Mouse (Mus musculus) liver (tissue): ENCODE results near the gene Nipa1.
A peak's percentile ranks its signal among the peaks of the same experiment; 100 is the strongest.

Experiments used
- DNase-seq: peaks from one replicate; pipeline ENCODE4 v3.0.0-alpha.2; 2020; ENCODE audit warnings: mixed read lengths

Nipa1 gene

DNA sequence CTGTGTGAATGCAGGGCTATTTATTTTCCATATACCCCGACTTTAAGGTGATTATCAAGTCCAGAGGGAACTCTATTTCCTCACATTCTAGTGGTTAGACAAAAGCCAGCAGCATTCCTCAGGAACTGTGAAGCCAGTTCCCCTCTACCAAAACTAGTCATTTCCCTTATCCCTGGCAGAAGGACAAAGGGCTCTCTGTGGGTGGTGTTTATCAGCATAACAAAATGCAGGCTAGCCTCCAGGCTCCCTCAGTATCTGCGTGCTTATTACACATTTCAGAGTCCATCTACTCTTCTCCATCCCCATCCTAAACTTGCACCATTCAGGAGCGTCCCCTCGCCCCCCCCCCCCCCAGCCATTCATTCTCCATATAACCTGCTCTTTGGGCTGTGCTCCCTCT is 20.8 kb downstream of the Nipa1 start:
- DNase-seq: no peak

DNA sequence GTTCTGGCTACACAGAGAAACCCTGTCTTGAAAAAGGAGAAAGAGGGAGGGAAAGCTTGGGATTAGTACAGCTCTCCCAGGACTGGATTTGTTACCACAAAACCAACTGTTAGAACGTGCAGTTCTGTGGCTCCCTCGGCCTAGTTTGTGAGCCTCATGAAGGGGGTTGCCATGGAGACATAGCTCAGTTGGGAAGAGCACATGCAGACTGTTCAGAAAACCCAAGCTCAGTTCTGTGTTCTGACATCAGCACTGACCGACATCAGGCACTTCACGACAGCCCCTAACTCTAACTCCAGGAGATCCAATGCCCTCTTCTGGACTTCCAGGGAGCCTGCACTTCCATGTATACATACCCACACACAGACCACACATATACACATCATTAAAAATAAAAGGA is 24.7 kb downstream of the Nipa1 start:
- DNase-seq: no peak

DNA sequence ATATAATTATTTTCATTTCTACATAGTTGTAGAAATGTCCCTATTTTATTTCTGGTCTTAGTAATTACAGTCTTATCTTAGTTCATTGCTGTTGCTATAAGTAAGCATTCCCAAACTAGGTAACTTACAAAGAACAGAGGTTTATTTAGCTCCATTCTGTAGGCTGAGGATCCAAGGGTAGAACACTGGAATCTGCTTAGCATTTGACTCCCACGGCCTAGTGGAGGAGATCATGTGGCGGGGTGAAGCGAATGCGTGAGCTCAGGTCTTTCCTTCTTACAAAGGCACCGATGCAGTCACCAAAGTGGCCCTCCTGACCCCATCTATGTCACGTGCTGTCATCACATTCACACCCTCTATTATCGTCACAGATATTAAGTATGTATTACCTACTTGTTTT is 27.9 kb downstream of the Nipa1 start:
- DNase-seq: no peak

- no peak for DNase-seq
Observed at GRCm38 (mm10) chr7:55991129-55991528, 28.6 kb downstream of the Nipa1 start.

DNA sequence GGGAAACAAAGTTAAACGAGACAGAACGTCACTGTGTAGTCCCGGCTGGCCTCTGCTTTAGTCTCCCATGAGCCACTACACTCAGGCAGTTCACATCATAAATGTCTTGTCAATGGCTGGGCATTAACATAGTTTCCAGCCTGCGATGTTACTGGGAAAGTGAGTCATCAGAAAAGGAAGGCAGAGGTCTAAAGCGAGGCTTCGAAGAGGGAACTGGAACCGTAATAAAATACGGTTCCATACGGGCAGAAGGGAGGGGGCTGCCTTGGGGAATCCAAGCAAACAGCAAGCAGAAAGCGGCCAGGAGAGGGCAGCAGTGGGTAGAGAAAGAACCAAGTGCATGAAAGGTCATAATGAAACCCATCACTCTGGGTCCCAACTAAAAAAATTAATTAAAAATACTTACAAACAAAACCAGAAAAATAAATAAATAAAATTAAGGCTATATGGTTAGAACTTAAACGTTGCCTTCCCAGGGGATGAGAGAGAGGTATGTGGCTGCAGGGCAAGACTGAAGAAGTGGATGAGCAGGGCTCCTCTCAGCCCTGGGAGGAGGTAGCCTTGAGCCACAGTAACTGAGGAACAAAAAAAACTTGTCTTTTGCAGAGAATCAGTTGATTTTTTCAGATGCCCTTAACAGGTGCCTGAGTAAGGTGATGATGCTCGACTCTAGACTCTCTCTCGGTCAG is 33.1 kb downstream of the Nipa1 start:
- DNase-seq: peak; percentile 86

DNA sequence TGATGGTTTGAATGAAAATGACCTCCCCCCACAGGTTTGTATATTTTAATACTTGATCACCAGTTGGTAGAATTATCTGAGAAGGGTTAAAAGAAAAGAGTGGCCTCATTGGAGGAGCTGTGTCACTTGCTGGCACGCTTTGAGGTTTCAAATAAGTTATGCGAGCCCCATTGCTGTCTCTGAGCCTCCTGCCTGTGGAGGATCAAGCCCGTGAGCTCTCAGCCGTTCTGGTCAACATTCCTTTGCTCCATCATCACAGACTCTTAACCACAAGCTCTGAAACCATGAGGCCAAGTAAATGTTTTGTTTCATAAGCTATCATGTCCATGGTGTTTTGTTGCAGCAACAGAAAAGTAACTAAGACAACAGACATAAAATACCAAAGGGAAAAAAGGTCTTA is 35.0 kb downstream of the Nipa1 start:
- DNase-seq: no peak

DNA sequence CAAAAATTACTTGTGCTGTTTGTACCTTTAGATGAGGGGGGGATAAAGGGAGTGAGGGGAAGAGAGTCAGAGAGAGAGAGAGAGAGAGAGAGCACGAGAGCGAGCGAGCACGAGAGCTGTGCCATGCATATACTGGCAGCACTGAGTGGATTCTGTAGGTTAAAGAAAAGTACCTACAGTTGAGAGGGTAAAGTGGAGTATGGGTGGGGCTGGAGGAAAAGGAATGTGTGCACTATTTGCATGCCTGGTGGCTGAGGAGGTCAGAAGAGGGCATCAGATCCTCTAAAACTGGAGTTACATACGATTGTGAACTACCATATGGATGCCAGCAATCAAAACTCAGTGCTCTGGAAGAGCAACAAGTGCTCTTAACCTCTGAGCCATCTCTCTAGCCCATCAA is 36.6 kb downstream of the Nipa1 start:
- DNase-seq: no peak

GRCm38 (mm10) chr7:55982010-55982700 is 37.6 kb downstream of the Nipa1 start:
- peak; percentile 70 for DNase-seq

DNA sequence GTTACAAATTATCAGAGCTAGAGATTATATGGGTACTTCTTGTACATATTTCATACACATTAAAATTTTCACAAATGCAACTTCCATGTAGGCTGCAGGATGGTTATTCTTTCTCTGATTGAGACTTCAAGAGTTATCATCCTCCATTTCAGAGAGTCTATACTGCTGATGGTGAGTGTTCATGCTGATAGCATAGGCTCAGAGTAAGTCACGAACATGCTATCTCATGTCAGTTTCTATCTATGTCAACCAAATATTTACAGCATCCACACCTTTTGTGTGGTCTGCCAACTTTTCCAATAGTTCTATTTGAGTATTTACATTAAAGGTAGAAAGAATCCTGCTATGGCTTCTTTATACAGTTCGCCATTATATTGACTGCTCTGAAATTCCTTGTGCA is 38.2 kb downstream of the Nipa1 start:
- DNase-seq: no peak

DNA sequence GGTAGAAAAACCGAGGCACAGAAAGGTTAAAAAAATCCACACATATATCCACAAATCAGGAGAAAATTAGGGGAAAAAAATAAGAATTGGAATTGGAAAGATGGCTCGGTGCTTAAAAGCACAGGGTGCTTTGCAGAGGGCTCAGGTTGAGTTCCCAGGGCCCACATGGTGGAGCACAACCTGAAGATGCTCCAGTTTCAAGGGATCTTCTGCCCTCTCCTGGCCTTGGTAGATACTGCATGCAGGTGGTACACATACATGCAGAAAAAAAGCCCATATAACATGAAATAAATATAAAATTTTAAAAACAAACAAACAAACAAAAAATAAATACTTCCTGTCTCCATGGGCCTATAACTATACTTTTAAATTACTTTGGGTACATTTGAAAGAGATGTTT is 45.3 kb downstream of the Nipa1 start:
- DNase-seq: peak; percentile 26

GRCm38 (mm10) chr7:55969415-55969814 is 50.3 kb downstream of the Nipa1 start:
- no peak for DNase-seq

DNA sequence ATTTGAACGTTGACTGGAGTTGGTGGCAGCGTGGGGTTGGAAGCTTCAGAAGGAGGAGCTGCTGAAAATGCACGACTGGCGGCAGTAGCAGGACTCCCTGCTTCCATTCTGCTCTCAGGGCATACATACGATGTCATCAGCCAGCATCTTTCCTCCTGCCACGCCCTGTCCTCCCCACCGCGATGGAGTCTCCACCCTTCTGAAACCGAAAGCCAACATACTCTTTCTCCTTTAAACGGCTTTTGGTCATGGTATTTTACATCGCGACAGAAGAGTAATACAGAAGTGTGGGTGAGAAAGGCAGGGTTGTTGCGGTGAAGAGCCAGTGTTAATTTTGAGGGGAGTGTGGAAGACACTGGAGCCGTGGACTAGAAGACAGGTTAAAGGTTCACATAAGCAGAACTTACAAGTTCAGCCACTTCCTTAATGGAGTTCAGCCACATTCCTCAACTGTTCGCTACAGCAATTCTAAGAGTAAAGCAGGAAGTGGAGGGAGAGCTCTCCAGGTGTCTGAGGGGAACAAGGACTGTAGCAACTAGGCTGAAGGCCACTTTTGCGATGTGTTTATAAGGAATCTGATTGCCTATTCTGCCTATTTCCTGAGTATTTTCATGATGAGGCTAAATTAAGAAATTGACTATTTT is 51.4 kb downstream of the Nipa1 start:
- DNase-seq: peak; percentile 80

GRCm38 (mm10) chr7:55966866-55967460 is 52.8 kb downstream of the Nipa1 start:
- no peak for DNase-seq

GRCm38 (mm10) chr7:55962004-55962908 is 57.5 kb downstream of the Nipa1 start, which contains the start of gene Nipa2:
Gene Nipa2 (minus strand): TSS chr7:55962476.
- peak; percentile 94 for DNase-seq

- DNase-seq: no peak
Observed at GRCm38 (mm10) chr7:55960506-55960905, 59.2 kb downstream of the Nipa1 start.

GRCm38 (mm10) chr7:55959801-55960200 is 60.0 kb downstream of the Nipa1 start:
- DNase-seq: no peak

GRCm38 (mm10) chr7:55957916-55958315 is 61.8 kb downstream of the Nipa1 start:
- DNase-seq: no peak

- DNase-seq: no peak
Observed at GRCm38 (mm10) chr7:55957178-55957577, 62.6 kb downstream of the Nipa1 start.

GRCm38 (mm10) chr7:55956054-55956453 is 63.7 kb downstream of the Nipa1 start:
- DNase-seq: no peak

- no peak for DNase-seq
Observed at GRCm38 (mm10) chr7:55938341-55938740, 81.4 kb downstream of the Nipa1 start.

DNA sequence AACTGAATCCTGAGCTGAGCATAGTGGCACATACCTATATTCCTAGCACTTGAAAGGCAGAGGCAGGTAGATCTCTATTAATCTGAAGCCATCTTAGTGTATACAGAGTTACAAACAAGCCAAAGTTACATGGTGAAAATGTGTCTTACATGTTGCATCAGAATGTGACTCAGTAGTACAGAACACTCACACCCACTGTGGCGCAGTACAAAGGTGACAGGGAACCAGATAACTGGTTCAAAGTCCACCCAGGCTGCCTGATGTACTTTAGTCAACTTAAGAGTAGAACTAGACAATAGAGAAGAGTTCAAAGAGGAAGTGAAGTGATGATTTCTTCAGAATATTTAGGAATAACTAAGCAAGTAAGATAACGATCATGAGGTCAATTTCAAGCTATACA is 84.7 kb downstream of the Nipa1 start:
- no peak for DNase-seq

DNA sequence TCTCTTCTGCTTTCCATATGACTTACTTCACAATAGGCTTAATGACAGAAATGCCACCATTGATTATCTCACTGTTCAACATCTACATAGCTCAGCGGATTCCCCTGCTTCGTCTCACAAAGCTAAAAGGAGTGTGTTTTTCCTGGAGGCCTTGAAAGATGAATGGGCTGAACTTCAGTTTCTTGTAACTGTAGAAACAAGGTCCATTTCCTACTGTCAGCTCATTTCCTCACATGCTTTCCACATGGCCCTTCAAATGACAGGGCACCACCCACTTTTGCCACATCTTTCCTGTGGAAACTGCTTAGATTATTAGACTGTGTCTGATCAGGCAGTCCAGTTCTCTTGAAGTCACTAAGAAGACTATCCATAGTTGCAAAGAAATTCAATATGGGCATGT is 91.1 kb downstream of the Nipa1 start:
- DNase-seq: no peak
